Mouse (Mus musculus) inflammation-experienced regulatory T-cells, adult 6 months (primary cell): ENCODE data around the gene Pet2. TPM values are rescaled to one million over a fixed set of nuclear protein-coding genes. Genes with fewer than 3 reads are reported as not detected.

Experiments used
- ATAC-seq: one replicate; pipeline ENCODE4 v1.8.0; 2017
- polyA plus RNA-seq, 3 experiments: library from polyadenylated mRNA; unstranded; fragments of 100-300 nt; shearing (Covaris generic); gene quantifications; one replicate each; pipeline ENCODE4 v1.2.1; 2017

The Pet2 gene
- not detected for polyA plus RNA-seq

- no peak for ATAC-seq
These were observed at the start of gene Pet2 for GRCm38 (mm10) chrX:89409589-89409988. Pet2 (minus strand) TSS chrX:89409689.
